Mouse (Mus musculus): Measurements from ENCODE around the gene Prkn. TPM values are rescaled to one million over a fixed set of nuclear protein-coding genes. Genes with fewer than 3 reads are reported as not detected.

The Prkn gene
- total and polyA plus RNA-seq, 2 experiments from 2014 or later: 6.2 to 6.8 TPM

GRCm38 (mm10) chr17:10937844-10938243 lies 97.7 kb downstream of the Prkn start:
- ATAC-seq: no peak
- no peak overlapping the region for H3K9ac ChIP-seq
- TF ChIP-seq CTCF (IDR thresholded peaks at IDR 0.05; ENCODE audit: low read depth): no peak
- 0 out of 2 replicates have a peak, but pooled peaks cover 6% of the 10 kb centered on the region for H3K4me1 ChIP-seq (ENCODE audit: insufficient read depth)
- H3K36me3 ChIP-seq (ENCODE audit: insufficient read depth): no peaks in the 10 kb centered on the region
- 24% methylated on average over 8 of the region's 8 CpGs for WGBS
- H3K4me2 ChIP-seq (ENCODE audit: low read depth): no peak overlapping the region
- no peak overlapping the region for H3K27ac ChIP-seq (ENCODE audit: low read depth, low read length)
- no peak for DNase-seq
- H3K9me3 ChIP-seq (ENCODE audit: low read length): no peaks in the 10 kb centered on the region
- H3K4me3 ChIP-seq (ENCODE audit: low read depth, low read length): no peak overlapping the region
- H3K27me3 ChIP-seq (ENCODE audit: insufficient read depth, low read length): no peaks in the 10 kb centered on the region

- no peak for DNase-seq
- Histone ChIP-seq H3K4me1 (ENCODE audit: insufficient read depth) (0 out of 2 replicates have a peak, but pooled peaks cover 6% of the 10 kb centered on the region), H3K36me3 (ENCODE audit: insufficient read depth) (no peaks in the 10 kb centered on the region), H3K4me3 (ENCODE audit: low read depth, low read length) (no peak overlapping the region), H3K4me2 (ENCODE audit: low read depth) (no peak overlapping the region), H3K9me3 (ENCODE audit: low read length) (no peaks in the 10 kb centered on the region), H3K9ac (no peak overlapping the region), H3K27ac (ENCODE audit: low read depth, low read length) (no peak overlapping the region), H3K27me3 (ENCODE audit: insufficient read depth, low read length) (no peaks in the 10 kb centered on the region)
- WGBS: 47% methylated on average over 1 of the region's 1 CpGs
- ATAC-seq: peak; percentile 34; the same call in 1 of the 2 replicates
- no peak for TF ChIP-seq CTCF (IDR thresholded peaks at IDR 0.05; ENCODE audit: low read depth)
Observed at GRCm38 (mm10) chr17:10938755-10939154, 98.6 kb downstream of the Prkn start.

GRCm38 (mm10) chr17:10946552-10946951 lies 106.4 kb downstream of the Prkn start:
- Histone ChIP-seq H3K9ac (no peak overlapping the region), H3K36me3 (ENCODE audit: insufficient read depth) (no peaks in the 10 kb centered on the region), H3K27ac (ENCODE audit: low read depth, low read length) (no peak overlapping the region), H3K4me1 (ENCODE audit: insufficient read depth) (no peaks in the 10 kb centered on the region), H3K9me3 (ENCODE audit: low read length) (no peaks in the 10 kb centered on the region), H3K27me3 (ENCODE audit: insufficient read depth, low read length) (no peaks in the 10 kb centered on the region), H3K4me3 (ENCODE audit: low read depth, low read length) (no peak overlapping the region), H3K4me2 (ENCODE audit: low read depth) (no peak overlapping the region)
- DNase-seq: no peak
- ATAC-seq: no peak
- TF ChIP-seq CTCF (IDR thresholded peaks at IDR 0.05; ENCODE audit: low read depth): no peak
- 62% methylated on average over 4 of the region's 4 CpGs for WGBS

GRCm38 (mm10) chr17:10947614-10948013 lies 107.4 kb downstream of the Prkn start:
- no peak for TF ChIP-seq CTCF (IDR thresholded peaks at IDR 0.05; ENCODE audit: low read depth)
- WGBS: 82% methylated on average over 2 of the region's 2 CpGs
- no peaks in the 10 kb centered on the region for H3K36me3 ChIP-seq (ENCODE audit: insufficient read depth)
- H3K4me1 ChIP-seq (ENCODE audit: insufficient read depth): no peaks in the 10 kb centered on the region
- H3K4me3 ChIP-seq (ENCODE audit: low read depth, low read length): no peak overlapping the region
- no peaks in the 10 kb centered on the region for H3K9me3 ChIP-seq (ENCODE audit: low read length)
- no peak overlapping the region for H3K4me2 ChIP-seq (ENCODE audit: low read depth)
- ATAC-seq (no peak), DNase-seq (no peak)
- H3K27me3 ChIP-seq (ENCODE audit: insufficient read depth, low read length): no peaks in the 10 kb centered on the region
- no peak overlapping the region for H3K27ac ChIP-seq (ENCODE audit: low read depth, low read length)
- no peak overlapping the region for H3K9ac ChIP-seq

GRCm38 (mm10) chr17:10959066-10959864 lies 119.1 kb downstream of the Prkn start:
- H3K27ac ChIP-seq (ENCODE audit: low read depth, low read length): no peak overlapping the region
- TF ChIP-seq CTCF (IDR thresholded peaks at IDR 0.05; ENCODE audit: low read depth): no peak
- no peaks in the 10 kb centered on the region for H3K27me3 ChIP-seq (ENCODE audit: insufficient read depth, low read length)
- DNase-seq (no peak), ATAC-seq (no peak)
- no peaks in the 10 kb centered on the region for H3K9me3 ChIP-seq (ENCODE audit: low read length)
- no peak overlapping the region for H3K9ac ChIP-seq
- no peak overlapping the region for H3K4me3 ChIP-seq (ENCODE audit: low read depth, low read length)
- no peaks in the 10 kb centered on the region for H3K4me1 ChIP-seq (ENCODE audit: insufficient read depth)
- H3K4me2 ChIP-seq (ENCODE audit: low read depth): no peak overlapping the region
- 30% methylated on average over 10 of the region's 10 CpGs for WGBS
- no peaks in the 10 kb centered on the region for H3K36me3 ChIP-seq (ENCODE audit: insufficient read depth)

GRCm38 (mm10) chr17:10962151-10962550 lies 122.0 kb downstream of the Prkn start:
- no peaks in the 10 kb centered on the region for H3K27me3 ChIP-seq (ENCODE audit: insufficient read depth, low read length)
- no peak for TF ChIP-seq CTCF (IDR thresholded peaks at IDR 0.05; ENCODE audit: low read depth)
- H3K4me3 ChIP-seq (ENCODE audit: low read depth, low read length): no peak overlapping the region
- H3K9ac ChIP-seq: no peak overlapping the region
- H3K36me3 ChIP-seq (ENCODE audit: insufficient read depth): no peaks in the 10 kb centered on the region
- ATAC-seq: no peak
- H3K9me3 ChIP-seq (ENCODE audit: low read length): no peaks in the 10 kb centered on the region
- H3K4me2 ChIP-seq (ENCODE audit: low read depth): no peak overlapping the region
- H3K4me1 ChIP-seq (ENCODE audit: insufficient read depth): no peaks in the 10 kb centered on the region
- no peak for DNase-seq
- H3K27ac ChIP-seq (ENCODE audit: low read depth, low read length): no peak overlapping the region
- WGBS: 97% methylated on average over 5 of the region's 5 CpGs

- no peak for TF ChIP-seq CTCF (IDR thresholded peaks at IDR 0.05; ENCODE audit: low read depth)
- H3K36me3 ChIP-seq (ENCODE audit: insufficient read depth): no peaks in the 10 kb centered on the region
- DNase-seq: no peak
- WGBS: 81% methylated on average over 4 of the region's 4 CpGs
- no peaks in the 10 kb centered on the region for H3K4me1 ChIP-seq (ENCODE audit: insufficient read depth)
- H3K27ac ChIP-seq (ENCODE audit: low read depth, low read length): no peak overlapping the region
- no peak overlapping the region for H3K4me2 ChIP-seq (ENCODE audit: low read depth)
- ATAC-seq: no peak
- H3K9ac ChIP-seq: no peak overlapping the region
- H3K27me3 ChIP-seq (ENCODE audit: insufficient read depth, low read length): no peaks in the 10 kb centered on the region
- H3K4me3 ChIP-seq (ENCODE audit: low read depth, low read length): no peak overlapping the region
- H3K9me3 ChIP-seq (ENCODE audit: low read length): no peaks in the 10 kb centered on the region
Observed at GRCm38 (mm10) chr17:10982136-10982535, 142.0 kb downstream of the Prkn start.

Measured in forebrain, postnatal 0 days (tissue).